Mouse (Mus musculus) embryo, embryonic 10.5 days (tissue): ENCODE measurements at regions not wholly inside any gene's neighbourhood (a gene's known extent, or its start where the extent isn't known, plus 50 kb on each side); places are given as distances from the start of the nearest gene placed in this dataset.
A peak's percentile ranks its signal among the peaks of the same experiment; 100 is the strongest.

Experiments used
- DNase-seq: peaks from one replicate; pipeline ENCODE4 v3.0.0-alpha.2; 2015; ENCODE audit warnings: low spot score

DNA sequence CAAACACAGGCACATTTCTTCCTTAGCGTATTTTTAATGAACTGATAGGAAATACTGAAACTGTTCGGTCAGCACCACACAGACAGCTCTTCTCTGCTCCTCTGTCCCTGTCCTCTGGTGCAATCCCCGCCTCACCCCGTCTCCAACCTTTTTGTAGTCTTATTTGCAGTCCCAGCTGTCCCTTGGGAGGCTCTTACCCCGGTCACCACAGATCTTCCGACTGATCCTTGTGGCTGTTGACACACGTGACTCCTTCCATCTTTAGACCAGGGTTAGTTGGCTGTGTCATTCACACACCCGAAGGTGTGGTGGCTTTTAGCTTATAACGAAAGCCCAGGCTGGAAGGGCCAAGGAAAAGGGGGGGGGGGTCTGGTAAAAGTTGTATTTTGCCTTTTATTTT, 56.4 kb downstream of the Cyp26a1 start:
- DNase-seq, result no peak

DNA sequence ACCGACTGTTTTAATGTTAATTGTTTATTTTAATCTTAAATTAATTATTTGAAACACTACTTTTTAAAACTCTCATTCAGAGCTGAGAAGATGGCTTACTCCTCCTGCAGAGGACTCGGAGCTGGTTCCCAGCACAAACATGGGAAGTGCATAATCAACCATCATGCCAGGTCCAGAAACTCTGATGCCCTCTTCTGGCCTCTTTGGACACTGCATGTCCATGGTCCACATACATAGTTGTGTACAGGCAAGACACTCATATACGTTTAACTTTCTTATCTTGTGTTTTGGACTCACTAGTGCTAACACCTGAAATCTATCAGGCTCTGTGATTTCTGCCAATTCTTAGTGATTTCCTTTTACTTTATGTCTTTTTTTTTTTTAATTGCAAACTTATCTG, 57.8 kb downstream of the Cyp26a1 start:
- DNase-seq, result peak; percentile 27

DNA sequence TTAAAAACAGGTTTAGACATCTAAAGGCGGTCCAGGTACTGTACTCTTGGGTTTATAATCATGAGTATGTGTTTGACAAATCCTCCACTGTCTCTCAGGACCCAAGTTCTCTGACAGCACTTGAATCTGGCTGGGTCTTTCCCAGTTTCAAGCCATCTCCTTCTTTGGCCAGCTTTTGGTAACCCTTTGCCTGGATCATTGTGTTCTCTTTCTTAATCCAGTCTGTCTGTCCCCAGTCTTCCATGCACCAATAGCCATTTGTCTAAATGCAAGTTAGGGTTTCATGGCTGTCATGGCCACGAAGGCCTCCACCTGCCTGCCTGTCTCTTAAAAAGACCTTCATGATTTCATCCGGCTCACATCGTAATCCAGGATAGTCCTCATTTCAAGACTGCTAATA, 71.8 kb downstream of the Cyp26a1 start:
- DNase-seq, result no peak

DNA sequence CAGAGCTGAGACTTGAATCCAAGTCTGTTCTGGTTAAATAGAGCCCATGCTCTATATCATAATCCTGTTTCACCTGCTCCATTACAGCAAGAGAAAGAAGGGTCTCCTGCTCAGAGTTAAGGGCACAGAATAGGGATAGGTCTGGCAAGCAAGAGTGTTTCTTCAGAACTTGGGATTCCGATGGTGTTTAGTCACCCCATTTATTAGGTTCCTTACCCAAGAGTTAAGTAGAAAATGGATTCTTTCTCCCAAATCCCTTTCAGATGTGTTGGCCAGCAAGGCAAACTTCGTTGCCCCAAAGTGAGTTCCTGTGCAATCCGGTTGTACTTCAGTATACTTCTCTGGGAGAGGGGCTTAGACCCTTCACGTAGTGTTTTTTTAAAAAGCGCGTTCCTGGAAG, 74.4 kb downstream of the Cyp26a1 start:
- no peak for DNase-seq

DNA sequence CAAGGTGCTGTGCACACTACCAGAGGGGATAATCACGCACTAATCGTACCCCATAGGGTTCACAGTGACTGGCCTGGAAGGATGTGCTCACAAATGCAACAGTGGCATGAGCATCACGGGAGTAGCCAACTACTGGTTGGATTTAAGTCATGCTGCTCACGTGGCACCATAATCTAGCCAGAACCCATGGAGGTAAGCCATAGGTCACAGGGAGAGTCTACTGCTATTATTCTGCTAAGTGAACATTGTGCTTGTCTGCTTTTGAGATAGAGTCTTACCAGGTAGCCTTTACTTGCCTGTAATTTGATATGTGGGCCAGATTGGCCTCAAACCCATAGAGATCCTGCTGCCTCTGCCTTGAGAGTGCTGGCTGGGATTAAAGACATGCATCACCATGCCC, 77.0 kb downstream of the Cyp26a1 start:
- no peak for DNase-seq

DNA sequence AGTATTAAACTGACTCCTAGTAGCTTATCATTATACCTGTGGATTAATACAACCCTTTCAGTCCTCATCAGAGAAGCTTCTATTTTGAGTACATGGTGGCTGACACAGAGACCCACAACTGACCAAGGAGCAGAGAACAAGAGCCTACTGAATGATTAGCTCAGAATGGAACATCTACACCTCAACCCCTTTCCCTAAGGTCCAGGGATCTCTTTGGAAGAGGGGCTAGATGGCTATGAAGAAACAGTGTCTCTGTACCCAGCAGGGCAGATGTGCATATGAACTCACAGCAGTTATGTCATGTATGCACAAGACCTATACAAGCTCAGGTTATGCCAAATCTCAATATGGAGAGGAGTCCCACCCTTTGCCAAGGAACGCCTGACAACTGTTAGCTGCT, 77.4 kb downstream of the Cyp26a1 start:
- DNase-seq, result no peak

DNA sequence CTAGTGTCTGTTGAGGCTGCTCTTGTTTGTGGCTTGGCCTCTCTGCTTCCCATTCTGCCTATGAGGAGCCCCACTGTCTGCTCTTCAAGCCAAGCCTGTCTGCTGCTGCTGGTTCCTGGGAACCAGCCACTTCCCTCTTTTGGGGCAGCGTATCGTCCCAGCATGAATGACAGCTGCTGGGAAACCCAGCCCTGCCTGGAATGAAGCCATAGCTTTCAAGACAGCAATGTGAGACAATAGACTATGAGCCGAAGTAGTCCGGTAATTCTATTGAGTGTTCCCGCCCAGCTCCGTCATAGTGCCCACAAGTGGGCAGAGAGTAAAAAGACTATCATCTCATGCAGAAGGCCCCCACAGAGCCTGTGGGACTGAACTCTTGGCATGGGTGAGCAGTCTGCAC, 80.4 kb downstream of the Cyp26a1 start:
- DNase-seq, result no peak

DNA sequence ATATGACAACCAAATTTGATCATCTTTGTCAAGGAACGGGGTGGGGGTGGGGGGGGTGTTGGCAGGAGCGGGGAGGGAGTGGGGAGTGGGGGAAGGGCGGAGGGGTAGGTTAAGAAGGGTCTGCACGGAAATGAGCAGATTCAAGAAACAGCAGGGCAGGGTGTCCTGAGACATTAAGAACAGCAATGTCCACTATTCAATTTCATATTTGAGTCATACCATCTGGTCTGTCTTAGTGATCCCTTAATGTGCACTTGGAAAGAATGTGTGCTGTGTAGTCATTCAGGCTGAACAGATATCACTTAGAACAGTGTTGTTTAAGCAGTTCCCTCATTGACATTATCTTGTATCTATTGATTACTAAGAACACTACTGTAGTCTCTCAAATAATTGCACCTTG, 81.0 kb downstream of the Cyp26a1 start:
- no peak for DNase-seq

DNA sequence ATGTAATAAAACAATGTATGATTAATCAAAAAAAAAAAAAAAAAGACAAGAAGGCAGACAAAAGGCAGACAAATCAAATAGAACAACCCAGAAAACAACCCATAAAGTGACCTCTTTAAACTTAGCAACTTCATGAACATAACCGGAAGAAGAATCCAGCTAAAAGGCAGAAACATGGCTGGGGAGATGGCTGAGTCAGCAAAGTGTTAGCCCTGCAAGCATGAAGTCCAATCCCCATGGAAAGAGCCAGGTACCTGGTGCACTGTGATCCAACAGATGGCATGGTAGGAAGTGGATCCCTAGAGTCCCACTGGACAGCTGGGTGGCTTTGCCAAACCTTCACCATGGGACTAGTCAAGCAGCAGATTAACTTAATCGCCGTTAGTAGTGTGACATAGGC, 90.9 kb downstream of the Cyp26a1 start:
- no peak for DNase-seq

DNA sequence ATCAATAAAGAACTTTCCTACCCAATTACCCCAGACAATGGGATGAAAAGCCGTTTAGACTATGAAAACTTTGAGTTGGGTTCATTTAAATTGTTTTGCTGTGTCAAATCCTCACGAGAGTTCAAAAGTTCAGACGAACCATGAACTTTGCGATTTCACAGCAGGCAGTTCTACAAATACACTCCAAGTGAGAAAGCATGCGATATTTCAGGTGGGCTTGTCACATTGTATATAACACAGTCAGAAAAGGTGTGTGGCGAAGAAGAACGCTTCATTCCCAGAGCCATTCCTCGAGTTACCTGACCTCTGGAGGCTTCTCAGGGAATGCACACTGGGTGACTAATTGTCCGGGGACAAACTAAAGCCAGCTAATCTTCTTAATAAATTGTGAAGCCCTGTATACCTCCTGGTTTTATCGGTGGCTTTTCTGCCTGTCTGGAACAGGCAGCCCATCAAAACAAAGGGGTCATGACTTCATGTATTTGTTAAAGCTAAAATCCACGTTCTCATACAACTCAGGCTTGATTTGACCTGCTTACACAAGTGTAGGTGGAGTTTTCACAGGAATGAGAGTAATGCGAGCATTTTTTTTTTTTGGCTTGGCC, 92.1 kb downstream of the Cyp26a1 start:
- DNase-seq, result peak; percentile 55

DNA sequence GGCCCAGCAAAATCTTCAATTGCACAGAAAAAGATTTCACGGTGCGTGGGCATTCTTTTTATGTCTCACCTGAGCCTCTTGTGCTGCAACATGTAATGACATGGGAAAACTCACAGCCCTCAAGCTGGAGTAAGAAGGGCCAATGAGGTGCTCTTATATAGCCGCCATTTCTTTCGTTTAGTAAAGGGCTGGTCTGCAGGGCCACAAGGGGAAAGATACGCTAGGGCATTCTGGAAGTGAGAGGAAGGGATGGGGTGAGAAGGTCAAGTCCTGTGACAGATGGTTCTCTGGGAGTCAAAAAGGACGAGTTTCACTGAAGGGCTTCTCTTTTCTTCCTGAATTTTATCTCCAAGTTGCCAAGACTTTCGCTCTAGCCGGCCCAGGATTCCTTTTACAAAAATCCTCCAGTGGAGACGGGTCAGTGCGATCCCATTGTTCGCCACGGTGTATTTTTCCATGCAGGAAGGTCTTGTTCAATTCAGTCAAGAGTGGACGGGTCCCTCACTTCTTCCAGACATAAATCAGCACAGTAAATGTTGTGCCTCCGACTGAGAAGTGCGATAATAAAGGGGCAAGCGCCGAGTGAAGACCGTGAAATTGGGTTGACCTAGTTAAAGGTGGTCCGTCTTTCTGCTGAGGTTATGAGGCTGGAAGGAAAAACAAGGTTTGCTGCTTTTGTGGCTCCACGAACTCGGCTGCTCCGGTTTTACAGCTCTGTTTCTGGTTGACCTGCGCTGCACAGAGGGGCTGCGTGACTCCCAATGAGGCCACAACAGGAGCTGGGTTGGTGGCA, 92.9 kb downstream of the Cyp26a1 start:
- DNase-seq, result peak; percentile 71

DNA sequence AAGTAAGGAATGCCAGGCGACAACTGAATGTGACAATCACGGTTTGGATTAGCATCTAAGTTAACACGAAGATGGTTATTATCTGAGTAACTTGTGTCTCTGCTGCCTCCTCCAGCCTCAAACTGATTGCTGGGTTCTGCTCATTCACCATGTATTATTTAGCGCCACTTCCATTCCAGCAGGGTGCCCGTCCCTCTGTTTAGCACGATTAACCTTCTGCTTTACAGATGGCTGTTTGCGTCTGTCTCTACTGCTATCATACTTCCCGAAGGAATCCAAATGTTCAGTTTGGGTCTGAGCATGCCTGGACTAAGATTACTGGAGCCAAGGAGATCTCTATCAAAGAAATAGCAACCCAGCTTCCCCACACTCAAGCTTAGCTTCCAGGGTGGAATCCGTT, 95.6 kb downstream of the Cyp26a1 start:
- DNase-seq, result no peak

DNA sequence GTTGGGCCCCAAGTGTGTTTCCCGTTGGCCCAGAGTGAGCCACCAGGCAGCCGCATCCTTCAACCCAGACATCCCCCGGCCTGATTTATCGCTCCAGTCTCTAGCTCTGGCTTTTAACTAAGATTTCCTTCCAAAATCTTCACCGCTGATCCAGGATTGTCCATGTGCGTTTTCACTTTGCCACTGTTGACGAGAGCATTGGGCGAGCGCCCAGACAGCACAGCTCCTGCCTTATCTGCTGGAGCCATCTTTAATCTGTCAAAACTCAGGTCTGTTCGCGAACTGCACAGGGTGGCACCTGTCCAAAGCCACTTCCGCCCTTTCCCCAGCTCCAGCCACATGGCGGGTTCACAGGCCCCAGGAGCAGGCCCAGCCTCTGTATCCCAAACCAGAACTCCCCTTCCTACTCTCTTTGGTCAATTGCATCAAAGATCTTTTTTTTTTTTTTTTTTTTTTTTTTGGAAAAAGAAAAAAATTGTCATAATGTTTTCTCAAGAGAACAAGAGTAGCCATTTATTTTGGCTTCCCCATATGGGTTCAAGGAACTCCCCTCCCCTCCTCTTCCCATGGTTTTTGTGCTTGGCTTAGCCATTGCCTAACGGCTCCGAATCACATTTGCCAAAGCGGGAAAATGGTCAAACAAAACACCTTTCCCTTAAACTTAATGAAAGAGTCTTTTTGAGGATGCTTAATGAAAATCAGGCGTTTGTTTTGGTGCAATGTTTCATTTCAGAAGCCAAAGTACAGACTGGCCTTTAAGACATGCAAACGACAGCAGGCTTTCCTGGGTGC, 98.2 kb downstream of the Cyp26a1 start:
- no peak for DNase-seq

DNA sequence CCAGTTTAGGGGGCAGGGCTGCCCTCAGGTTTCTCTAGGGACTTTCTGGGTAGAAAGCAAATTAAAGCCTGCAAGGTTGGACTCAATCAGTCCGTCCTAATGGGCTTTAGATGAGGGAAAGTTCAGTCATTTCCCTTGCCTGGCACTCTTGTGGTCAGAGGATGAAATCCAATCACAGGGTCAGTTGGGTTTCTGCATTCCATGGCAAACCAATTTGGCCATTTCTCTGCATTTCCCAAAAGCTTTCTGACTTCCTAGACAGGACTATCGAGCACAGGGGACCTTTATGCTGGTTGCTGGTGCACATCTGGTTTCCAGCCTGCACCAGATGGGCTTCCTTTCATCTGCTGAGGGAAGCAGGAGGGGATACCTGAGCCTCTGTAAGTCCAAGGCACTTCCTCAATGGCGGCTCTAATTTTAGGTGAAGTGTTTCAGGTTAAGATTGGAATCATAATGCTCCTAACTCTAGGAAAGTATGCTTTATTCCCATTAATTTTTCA, 102.6 kb downstream of the Cyp26a1 start:
- peak; percentile 26 for DNase-seq

DNA sequence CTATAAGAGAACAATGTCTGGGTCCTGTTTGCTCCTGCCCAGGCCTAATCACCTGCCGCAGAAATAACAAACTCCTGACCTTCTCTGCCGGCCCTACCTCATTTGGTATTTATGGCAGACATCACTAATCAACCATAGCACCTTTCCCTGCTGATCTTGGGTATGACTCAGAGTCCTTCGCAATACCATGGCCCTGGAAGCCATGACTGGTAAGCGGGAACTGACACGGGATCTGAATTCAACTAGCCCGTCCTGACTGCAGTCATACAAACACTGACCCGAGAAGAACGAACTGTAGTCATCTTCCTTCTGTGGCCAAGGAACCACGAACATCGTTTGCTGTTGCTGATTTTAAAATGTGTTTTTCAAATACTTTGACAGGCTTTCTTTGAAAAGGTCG, 112.1 kb downstream of the Cyp26a1 start:
- no peak for DNase-seq

DNA sequence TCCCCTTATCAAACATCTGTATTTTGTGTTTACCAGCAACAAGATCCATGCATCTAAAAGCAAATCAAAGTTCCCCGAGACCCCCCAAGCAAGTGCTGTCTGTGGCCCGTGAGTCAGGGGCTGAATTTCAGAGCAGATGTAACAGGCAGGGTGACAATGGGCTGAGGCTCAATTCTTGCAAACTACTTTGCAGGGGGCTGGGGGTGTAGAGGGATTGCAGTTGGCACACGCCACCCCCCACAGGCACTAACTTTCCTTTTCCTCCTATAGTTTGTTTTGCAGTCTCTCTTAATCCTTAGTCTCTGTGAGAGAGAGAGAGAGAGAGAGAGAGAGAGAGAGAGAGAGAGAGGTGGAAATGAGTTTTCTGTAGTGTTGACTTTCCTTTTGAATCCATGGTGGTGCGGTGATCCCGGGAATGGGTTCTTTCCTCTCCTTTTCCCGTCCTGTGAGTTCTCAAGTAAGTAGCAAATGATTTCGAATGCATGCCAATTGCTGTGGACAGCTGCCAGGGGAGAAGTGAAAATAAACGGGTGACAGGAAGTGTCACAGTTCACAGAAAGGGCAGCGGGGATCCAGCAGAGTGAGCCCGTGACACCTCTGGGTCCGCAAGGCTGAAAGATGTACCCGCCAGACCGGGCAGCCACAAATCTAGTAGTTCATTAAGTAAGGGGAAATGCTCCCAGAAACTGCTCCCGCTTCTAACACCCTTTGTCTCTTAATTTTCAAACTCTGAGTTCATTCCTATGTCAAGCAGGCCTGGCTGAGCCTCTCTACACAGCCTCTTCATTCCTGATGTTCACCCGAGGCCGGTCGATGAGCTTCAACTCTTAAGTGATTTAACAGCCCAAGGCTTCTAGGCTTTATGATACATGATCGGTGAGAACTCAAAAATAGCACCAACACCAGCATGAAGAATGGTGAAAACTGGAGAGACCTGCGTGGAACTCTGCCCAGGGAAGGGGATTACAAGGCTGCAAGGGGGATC, 116.8 kb downstream of the Cyp26a1 start:
- DNase-seq, result peak; percentile 60

DNA sequence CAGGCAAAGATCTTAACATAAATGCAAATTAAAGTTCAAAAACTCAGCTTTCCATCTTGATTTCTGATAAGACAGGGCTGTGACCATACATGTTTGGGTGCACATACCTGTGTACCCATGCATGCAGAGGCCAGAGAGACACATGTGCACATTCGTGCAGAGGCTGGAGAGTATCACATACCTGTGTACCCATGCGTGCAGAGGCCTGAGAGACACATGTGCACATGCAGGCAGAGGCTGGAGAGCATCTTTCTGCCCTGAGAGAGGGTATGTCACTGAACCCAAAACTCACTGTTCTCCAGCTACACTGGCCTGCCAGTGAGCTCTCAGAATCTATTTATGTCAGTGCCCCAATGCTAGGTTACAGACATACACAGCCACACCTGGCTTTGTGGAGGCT, 118.0 kb downstream of the Cyp26a1 start:
- peak; percentile 21 for DNase-seq

DNA sequence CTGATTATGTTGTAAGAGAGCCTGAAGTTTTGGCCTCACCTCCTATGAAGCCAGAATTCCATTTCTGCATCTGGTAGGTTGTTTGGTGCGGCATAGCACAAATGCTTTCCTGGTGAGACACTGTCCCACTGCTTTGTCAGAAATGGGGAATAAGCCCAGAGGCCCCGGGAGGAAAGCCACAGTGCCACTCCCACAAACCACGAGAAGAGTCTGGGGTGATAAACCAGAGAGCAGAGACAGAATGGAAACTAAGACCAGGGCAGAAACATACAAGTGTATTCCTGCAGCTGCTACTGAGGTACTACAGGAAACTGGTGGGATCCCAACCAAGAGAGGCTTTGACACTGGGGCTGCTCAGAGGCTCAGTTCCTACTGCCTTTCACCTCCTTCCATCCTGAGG, 123.6 kb downstream of the Cyp26a1 start:
- DNase-seq, result no peak

DNA sequence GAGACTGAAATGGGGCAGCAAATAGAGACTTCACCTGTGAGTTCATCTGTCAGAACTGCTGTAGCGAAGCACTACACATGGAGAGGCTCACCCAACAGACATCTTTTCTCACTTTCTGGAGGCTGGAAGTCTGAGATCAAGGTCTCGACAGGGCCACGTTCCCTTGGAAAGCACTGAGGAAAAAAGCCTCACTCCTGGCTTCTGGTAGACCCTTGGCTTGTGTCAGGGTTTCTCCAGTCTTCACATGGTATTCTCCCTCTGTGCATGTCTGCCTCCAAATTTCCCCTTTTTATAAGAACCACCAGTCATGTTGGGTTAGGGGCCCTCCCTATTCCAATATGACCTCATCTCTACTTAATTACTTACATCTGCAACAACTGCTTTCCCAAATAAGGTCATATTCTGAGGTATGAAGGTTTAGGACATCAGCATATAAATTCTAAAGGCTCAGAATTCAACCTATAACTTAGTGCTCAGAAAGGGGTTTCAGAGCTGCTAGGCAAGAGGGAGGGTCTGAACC, 124.1 kb downstream of the Cyp26a1 start:
- no peak for DNase-seq

DNA sequence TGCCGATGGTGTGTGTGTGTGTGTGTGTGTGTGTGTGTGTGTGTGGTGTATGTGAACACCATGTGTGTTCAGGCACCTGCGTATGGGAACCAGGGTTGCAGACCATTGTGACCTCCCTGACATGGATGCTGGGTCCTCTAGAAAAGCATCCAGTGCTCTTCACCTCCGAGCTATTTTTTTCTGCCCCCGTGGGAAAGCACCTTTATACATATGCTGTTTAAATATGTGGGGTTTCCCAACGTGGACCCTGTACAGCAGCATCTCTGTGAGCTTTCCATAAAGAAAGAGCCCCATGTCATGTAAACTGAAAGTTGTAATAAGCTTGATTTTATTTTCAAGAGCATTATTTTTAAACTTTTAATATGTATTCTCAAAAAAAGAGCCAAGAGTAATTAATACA, 126.6 kb downstream of the Cyp26a1 start:
- no peak for DNase-seq

DNA sequence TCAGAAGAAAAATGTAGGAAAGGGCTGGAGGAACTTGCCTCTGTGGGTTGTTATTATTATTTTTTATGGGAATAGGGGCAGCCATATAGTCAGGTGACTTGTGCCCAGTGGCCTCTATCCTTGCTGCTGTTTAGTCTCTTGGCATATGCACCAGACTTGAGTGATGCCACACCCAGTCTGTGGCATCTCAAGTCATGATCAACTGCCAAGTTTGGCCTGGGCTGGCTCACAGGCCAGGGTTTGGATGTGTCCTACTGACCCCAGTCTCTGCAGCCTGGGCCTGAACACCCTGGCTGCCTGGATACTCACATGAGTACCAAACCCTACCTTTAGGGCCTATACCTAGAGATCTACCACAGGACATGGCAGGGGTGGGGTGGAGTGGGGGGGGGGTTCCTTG, 133.8 kb downstream of the Cyp26a1 start:
- no peak for DNase-seq

DNA sequence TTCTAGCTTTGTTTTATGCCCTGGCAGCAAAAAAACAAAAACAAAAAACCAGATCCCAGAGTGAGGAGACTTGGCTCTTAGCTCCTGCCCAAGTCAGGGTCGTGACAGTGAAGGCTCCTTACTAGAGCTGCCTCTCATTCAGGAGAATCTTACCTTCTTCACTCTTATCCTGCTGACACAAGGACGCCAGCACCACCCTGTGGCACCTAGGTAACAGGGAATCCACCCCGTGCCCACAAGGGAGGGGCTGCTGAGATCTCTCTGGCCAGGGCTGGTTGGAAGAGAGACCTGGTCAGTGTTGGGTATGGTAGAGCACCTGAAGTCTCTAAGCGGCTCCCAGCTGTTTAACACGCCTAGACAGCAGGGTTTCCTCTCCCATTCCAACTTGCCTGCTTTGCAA, 139.3 kb downstream of the Cyp26a1 start:
- DNase-seq, result no peak
